Mouse (Mus musculus): ENCODE measurements at regions not wholly inside any gene's neighbourhood (a gene's known extent, or its start where the extent isn't known, plus 50 kb on each side); places are given as distances from the start of the nearest gene placed in this dataset.

GRCm38 (mm10) chr2:124775737-124776136, 292.2 kb upstream of the Slc24a5 start:
- no peak for DNase-seq (ENCODE audit: low read depth)

- no peak for DNase-seq (ENCODE audit: low read depth)
These were observed 275.3 kb upstream of the Slc24a5 start for GRCm38 (mm10) chr2:124792633-124793036.

GRCm38 (mm10) chr2:124811709-124812108, 256.2 kb upstream of the Slc24a5 start:
- no peak for DNase-seq (ENCODE audit: low read depth)

- DNase-seq (ENCODE audit: low read depth): no peak
These were observed 251.1 kb upstream of the Slc24a5 start for GRCm38 (mm10) chr2:124816814-124817213.

- DNase-seq (ENCODE audit: low read depth): no peak
These were observed 248.1 kb upstream of the Slc24a5 start for GRCm38 (mm10) chr2:124819846-124820245.

GRCm38 (mm10) chr2:124820821-124821220, 247.1 kb upstream of the Slc24a5 start:
- DNase-seq (ENCODE audit: low read depth): no peak

- DNase-seq (ENCODE audit: low read depth): no peak
These were observed 246.6 kb upstream of the Slc24a5 start for GRCm38 (mm10) chr2:124821366-124821765.

- no peak for DNase-seq (ENCODE audit: low read depth)
These were observed 219.1 kb upstream of the Slc24a5 start for GRCm38 (mm10) chr2:124848812-124849211.

- no peak for DNase-seq (ENCODE audit: low read depth)
These were observed 209.4 kb upstream of the Slc24a5 start for GRCm38 (mm10) chr2:124858504-124858903.

- no peak for DNase-seq (ENCODE audit: low read depth)
These were observed 179.7 kb upstream of the Slc24a5 start for GRCm38 (mm10) chr2:124888209-124888608.

GRCm38 (mm10) chr2:124895002-124895401, 172.9 kb upstream of the Slc24a5 start:
- no peak for DNase-seq (ENCODE audit: low read depth)

- no peak for DNase-seq (ENCODE audit: low read depth)
These were observed 164.4 kb upstream of the Slc24a5 start for GRCm38 (mm10) chr2:124903556-124903955.

- no peak for DNase-seq (ENCODE audit: low read depth)
These were observed 162.8 kb upstream of the Slc24a5 start for GRCm38 (mm10) chr2:124905076-124905475.

GRCm38 (mm10) chr2:124918986-124919761, 148.8 kb upstream of the Slc24a5 start:
- DNase-seq (ENCODE audit: low read depth): no peak

- DNase-seq (ENCODE audit: low read depth): no peak
These were observed 148.1 kb upstream of the Slc24a5 start for GRCm38 (mm10) chr2:124919762-124920255.

- DNase-seq (ENCODE audit: low read depth): no peak
These were observed 147.7 kb upstream of the Slc24a5 start for GRCm38 (mm10) chr2:124920265-124920664.

GRCm38 (mm10) chr2:124927882-124928758, 139.8 kb upstream of the Slc24a5 start:
- DNase-seq (ENCODE audit: low read depth): peak; percentile 2

- DNase-seq (ENCODE audit: low read depth): no peak
These were observed 139.2 kb upstream of the Slc24a5 start for GRCm38 (mm10) chr2:124928759-124929113.

GRCm38 (mm10) chr2:124930719-124931118, 137.2 kb upstream of the Slc24a5 start:
- DNase-seq (ENCODE audit: low read depth): no peak

- no peak for DNase-seq (ENCODE audit: low read depth)
These were observed 135.4 kb upstream of the Slc24a5 start for GRCm38 (mm10) chr2:124932566-124932965.

- no peak for DNase-seq (ENCODE audit: low read depth)
These were observed 134.0 kb upstream of the Slc24a5 start for GRCm38 (mm10) chr2:124933876-124934275.

- no peak for DNase-seq (ENCODE audit: low read depth)
These were observed 119.6 kb upstream of the Slc24a5 start for GRCm38 (mm10) chr2:124948263-124948781.

GRCm38 (mm10) chr2:124948812-124949211, 119.1 kb upstream of the Slc24a5 start:
- no peak for DNase-seq (ENCODE audit: low read depth)
